Mouse (Mus musculus) heart, embryonic 10.5 days (tissue): Measurements from ENCODE around the gene Otoa. TPM values are rescaled to one million over a fixed set of nuclear protein-coding genes. Genes with fewer than 3 reads are reported as not detected.

Experiments used
- DNase-seq: peaks from one replicate; pipeline ENCODE4 v3.0.0-alpha.2; 2017; ENCODE audit warnings: low spot score
- H3K27ac ChIP-seq: fragments of 300-500 bp; sonication (generic); 2 replicates; pipeline ENCODE4 v1.5.1; 2016; ENCODE audit warnings: mild to moderate bottlenecking
- H3K27me3 ChIP-seq: fragments of 300-500 bp; sonication (generic); 2 replicates; pipeline ENCODE4 v1.6.1; 2016; ENCODE audit warnings: mild to moderate bottlenecking; ENCODE audit not compliant: poor library complexity, insufficient read depth, severe bottlenecking
- H3K36me3 ChIP-seq: fragments of 300-500 bp; sonication (generic); 2 replicates; pipeline ENCODE4 v1.6.1; 2016; ENCODE audit warnings: mild to moderate bottlenecking, moderate library complexity
- H3K4me1 ChIP-seq: fragments of 300-500 bp; sonication (generic); 2 replicates; pipeline ENCODE4 v1.6.1; 2016; ENCODE audit warnings: mild to moderate bottlenecking
- H3K4me3 ChIP-seq: fragments of 300-500 bp; sonication (generic); 2 replicates; pipeline ENCODE4 v1.5.1; 2016; ENCODE audit warnings: mild to moderate bottlenecking, moderate library complexity
- H3K9me3 ChIP-seq: fragments of 300-500 bp; sonication (generic); 2 replicates; pipeline ENCODE4 v1.6.1; 2016; ENCODE audit warnings: mild to moderate bottlenecking, moderate library complexity
- WGBS: fragments of 180-500 bp; shearing (Covaris S2); methylation state at CpG from one replicate; pipeline ENCODE4 v1.1.7; 2016; 5-methylcytosine and 5-hydroxymethylcytosine counted together
- polyA plus RNA-seq: library from polyadenylated mRNA; unstranded; fragments of >200 nt; fragmentation: Nextera tagmentation; extraction: Ambion mirVana; gene quantifications from 2 replicates; pipeline ENCODE4 v1.2.1, GENCODE M21; 2016

Gene Otoa
- polyA plus RNA-seq, 1 experiment from 2014 or later = 0.04 TPM

DNA sequence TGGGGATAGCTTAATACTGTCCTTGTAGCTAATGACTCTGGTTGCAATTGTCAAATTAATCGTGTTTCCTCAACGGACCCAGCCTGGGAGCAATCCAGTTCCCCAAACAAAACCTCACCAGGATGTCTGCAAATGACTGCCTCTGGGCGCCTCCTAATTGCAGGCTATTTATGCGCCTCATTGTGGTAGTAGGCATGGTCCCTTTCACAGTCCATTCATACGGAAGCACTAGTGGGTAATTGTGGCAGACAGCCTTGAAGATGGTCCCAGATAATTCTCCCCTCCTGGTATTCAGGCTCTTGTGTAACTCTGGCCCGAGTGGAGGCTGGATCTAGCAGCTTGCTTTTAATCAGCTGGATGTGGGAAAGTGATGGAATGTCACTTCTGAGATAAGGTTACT lies 90.4 kb downstream of the Otoa start:
- Histone ChIP-seq H3K4me3 (no peak overlapping the region), H3K9me3 (no peaks in the 10 kb centered on the region), H3K27ac (no peak overlapping the region), H3K36me3 (no peaks in the 10 kb centered on the region), H3K27me3 (no peaks in the 10 kb centered on the region), H3K4me1 (no peaks in the 10 kb centered on the region)
- 13% methylated on average over 6 of the region's 6 CpGs for WGBS
- DNase-seq = no peak

DNA sequence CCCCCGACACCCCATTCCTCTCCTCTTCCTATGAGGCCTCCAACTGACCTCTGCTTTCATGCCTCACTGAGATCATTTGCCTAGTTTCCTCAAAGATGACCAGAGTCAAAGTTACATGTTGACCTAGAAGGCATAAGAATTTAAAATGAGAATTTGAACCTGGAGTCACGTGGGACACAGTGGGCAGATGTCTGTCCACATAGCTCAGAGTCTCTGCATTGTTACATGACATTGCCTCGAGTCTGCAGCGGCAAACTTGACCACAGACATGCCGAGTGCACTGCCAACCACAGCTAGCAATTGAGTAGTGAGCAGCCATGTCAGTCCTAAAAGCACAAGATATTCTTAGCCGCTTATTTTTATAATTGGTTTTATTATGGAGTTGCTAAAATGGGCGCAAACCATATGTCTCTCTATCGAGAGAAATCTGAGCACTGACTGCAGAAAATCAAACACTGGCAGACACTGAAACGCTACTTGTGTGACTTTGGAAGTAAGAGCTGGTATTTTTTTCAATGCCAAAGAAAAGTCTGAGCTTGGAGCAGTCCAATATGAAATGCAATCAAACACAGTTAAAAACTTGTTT lies 105.8 kb downstream of the Otoa start:
- H3K36me3 ChIP-seq = no peaks in the 10 kb centered on the region
- no peaks in the 10 kb centered on the region for H3K9me3 ChIP-seq
- no peak overlapping the region for H3K4me3 ChIP-seq
- no peaks in the 10 kb centered on the region for H3K4me1 ChIP-seq
- DNase-seq = no peak
- no peaks in the 10 kb centered on the region for H3K27me3 ChIP-seq
- no peak overlapping the region for H3K27ac ChIP-seq
- whole genome bisulfite sequencing = 83% methylated on average over 9 of the region's 9 CpGs

DNA sequence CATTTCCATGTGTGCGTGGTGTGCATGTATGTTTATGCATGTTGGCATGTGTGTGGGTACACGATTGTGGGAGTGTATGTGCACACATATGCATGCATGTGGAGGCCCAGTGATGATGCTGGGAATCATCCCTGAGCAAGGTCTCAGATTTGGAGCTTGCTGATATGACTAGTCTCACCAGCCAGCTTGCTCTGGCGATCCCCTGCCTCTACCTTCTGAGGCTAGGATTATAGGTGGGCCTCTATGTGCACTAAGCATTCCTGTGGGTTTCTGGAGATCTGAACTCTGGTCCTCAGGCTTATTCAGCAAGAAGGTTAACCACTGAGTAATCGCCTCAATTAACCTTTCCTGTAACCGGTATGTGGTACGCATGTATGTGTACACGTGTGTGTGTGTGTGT lies 107.5 kb downstream of the Otoa start:
- 84% methylated on average over 7 of the region's 7 CpGs for WGBS
- peak; percentile 58 for DNase-seq
- Histone ChIP-seq H3K27ac (no peak overlapping the region), H3K9me3 (no peaks in the 10 kb centered on the region), H3K4me3 (no peak overlapping the region), H3K4me1 (no peaks in the 10 kb centered on the region), H3K36me3 (no peaks in the 10 kb centered on the region), H3K27me3 (no peaks in the 10 kb centered on the region)

DNA sequence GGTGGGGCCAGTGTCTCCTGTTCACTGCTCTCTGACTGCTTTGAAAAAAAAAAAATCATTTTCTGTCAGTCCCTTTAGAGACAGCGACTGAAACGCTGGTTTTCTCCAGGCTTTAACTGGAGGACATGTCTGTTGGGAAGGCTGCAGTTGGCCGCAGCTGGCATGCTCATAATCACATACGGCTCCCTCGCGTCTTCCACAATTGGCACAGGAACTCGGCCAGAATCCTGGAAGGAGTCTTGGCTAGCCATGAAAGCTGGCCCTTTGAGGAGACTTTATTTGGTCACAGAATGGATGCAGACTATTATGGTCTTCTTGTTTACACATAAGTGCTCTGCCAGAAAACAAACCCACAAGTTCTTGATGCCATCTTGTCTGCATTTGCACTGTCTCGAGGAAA lies 117.5 kb downstream of the Otoa start:
- Histone ChIP-seq H3K4me1 (no peaks in the 10 kb centered on the region), H3K27me3 (no peaks in the 10 kb centered on the region), H3K4me3 (no peak overlapping the region), H3K27ac (no peak overlapping the region), H3K36me3 (no peaks in the 10 kb centered on the region), H3K9me3 (no peaks in the 10 kb centered on the region)
- 80% methylated on average over 8 of the region's 8 CpGs for WGBS
- no peak for DNase-seq

DNA sequence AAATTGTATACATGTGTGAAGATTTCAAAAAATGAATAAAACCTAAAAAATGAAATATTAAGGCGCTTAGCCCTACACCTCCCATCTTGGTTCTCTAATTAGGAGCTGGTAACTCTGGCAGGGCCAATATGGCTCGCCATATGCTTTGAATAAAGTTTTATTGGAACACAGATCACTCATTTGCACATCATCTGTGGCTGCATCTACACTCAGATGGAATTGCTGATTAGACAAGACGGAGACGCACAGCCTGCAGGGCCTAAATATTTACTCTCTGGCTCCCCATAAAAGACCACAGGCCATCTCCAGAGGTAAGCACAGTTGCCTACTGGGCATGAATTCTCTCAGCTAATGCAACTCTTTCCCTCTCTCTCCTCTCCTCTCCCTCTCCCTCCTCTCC lies 130.4 kb downstream of the Otoa start:
- no peak overlapping the region for H3K27ac ChIP-seq
- no peak for DNase-seq
- no peaks in the 10 kb centered on the region for H3K36me3 ChIP-seq
- no peaks in the 10 kb centered on the region for H3K9me3 ChIP-seq
- no peaks in the 10 kb centered on the region for H3K4me1 ChIP-seq
- WGBS = 82% methylated on average over 4 of the region's 4 CpGs
- H3K27me3 ChIP-seq = no peaks in the 10 kb centered on the region
- H3K4me3 ChIP-seq = no peak overlapping the region

Other genes starting within 250 kb of the Otoa start
- gene Eef2k, start 238.8 kb upstream of the Otoa start, polyA plus RNA-seq = 16.3 and 17.3 TPM in 2 replicates
- 32.3 and 36.9 TPM in 2 replicates for gene Polr3e, start 163.9 kb upstream of the Otoa start, polyA plus RNA-seq
- 10.3 and 14.4 TPM in 2 replicates for gene Cdr2, start 99.3 kb upstream of the Otoa start, polyA plus RNA-seq
- gene Mfsd13b, start 99.1 kb upstream of the Otoa start, polyA plus RNA-seq = 0.11 TPM in 1 of 2 replicates, not detected in the other
- 93.7 and 135 TPM in 2 replicates for gene Mettl9, start 47.2 kb upstream of the Otoa start, polyA plus RNA-seq
- 0.39 and 0.92 TPM in 2 replicates for gene Igsf6, start 7.1 kb upstream of the Otoa start, polyA plus RNA-seq